Mouse (Mus musculus) testis, adult 2 months (tissue): Measurements from ENCODE around the gene Fes.

ENCODE experiments used
- CTCF ChIP-seq: fragments of 200-500 bp; IDR thresholded peaks from 2 replicates; pipeline ENCODE4 v1.5.1; 2012; ENCODE audit warnings: low read depth, mild to moderate bottlenecking, inconsistent platforms, low read length, moderate library complexity; ENCODE audit not compliant: control insufficient read depth, insufficient read depth, insufficient replicate concordance
- POLR2A ChIP-seq: fragments of 200-500 bp; IDR thresholded peaks from 2 replicates; pipeline ENCODE4 v1.6.1; 2012; ENCODE audit warnings: low read depth, mild to moderate bottlenecking, inconsistent platforms, low read length, moderate library complexity; ENCODE audit not compliant: control insufficient read depth

GRCm38 (mm10) chr7:80427730-80428129, 40.0 kb upstream of the Fes start:
- TF ChIP-seq POLR2A, result no peak
- TF ChIP-seq CTCF, result no peak
